Mouse (Mus musculus) ES-Bruce4 (cell line): ENCODE measurements around the gene Spsb1.

Experiments
- CTCF ChIP-seq: IDR thresholded peaks from one replicate; pipeline ENCODE4 v1.8.1; 2011; ENCODE audit warnings: low read depth, low read length
- EP300 ChIP-seq: IDR thresholded peaks from 2 replicates; pipeline ENCODE4 v1.6.1; 2011; ENCODE audit warnings: low read depth, low read length; ENCODE audit not compliant: insufficient read depth
- POLR2A ChIP-seq: IDR thresholded peaks from one replicate; pipeline ENCODE4 v1.8.1; 2011; ENCODE audit warnings: low read length; ENCODE audit not compliant: insufficient read depth

DNA sequence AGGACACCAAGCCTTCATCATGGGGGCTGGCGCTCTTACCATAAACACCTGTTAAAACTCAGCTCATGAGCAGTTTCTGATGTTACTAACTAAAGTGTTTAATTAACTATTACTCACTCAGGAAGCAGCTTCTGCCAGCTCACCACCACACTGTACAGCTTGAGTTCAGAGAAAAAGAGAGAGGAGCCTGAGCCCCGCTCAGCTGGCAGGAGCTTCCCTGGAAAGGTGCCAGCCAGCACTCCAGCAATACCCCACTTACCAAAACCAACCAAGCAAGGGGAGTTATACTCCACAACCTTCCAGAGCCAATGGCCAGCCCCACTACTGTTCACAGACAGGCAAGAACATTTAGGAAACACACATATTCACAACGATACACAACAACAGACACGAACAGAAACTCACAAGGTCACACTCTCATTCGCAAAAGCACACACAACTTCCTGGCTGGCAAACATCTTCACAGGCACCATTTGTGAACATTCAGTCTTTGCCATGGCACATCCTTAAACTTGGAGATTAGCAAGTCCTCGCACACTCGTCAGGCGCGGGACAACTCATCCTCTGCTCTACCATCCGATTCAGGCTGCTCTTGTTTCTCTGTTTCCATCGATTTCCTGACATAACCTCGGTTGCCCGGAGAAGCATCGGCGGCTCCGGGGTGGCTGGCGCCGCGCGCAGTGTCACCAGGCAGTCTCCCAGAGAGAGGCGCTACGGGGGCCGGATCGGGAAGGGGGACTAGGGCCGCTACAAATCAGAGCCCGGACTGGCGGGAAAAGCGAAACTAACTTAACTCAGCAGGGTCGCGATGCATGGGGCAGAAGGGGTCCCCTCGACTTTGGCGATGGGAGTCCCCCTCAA is 992 bp downstream of the Spsb1 start:
- no peak for TF ChIP-seq EP300
- TF ChIP-seq POLR2A = no peak
- TF ChIP-seq CTCF = no peak
